Mouse (Mus musculus): ENCODE measurements at regions not wholly inside any gene's neighbourhood (a gene's known extent, or its start where the extent isn't known, plus 50 kb on each side); places are given as distances from the start of the nearest gene placed in this dataset.

DNA sequence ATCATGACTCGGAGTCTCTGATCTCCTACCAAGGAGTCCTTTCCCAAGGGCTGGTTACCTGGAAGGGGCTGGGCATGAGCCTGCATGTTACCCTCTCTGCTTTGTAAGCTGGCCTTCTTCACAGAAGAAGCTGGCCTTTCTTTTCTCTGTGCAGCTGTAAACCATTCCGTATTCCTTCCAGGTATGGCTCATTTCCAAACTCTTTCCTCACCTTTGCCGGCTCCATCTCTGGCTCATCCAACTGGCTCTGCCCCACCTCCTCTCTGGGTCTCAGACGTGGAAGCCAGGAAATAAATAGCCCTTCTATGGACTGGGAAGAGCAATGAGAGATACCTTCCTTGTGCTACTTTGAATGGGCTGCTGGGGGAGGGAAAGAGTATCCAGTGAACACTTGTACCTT, 163.0 kb downstream of the Pik3r1 start:
- no peak overlapping the region for H3K27ac ChIP-seq (ENCODE audit: low read depth, low read length)
- H3K36me3 ChIP-seq (ENCODE audit: control insufficient read depth, insufficient read depth, low read length) = no peaks in the 10 kb centered on the region
- WGBS = 80% methylated on average over 4 of the region's 4 CpGs
- no peak for ATAC-seq (ENCODE audit: low FRiP score, low TSS enrichment)
- H3K9ac ChIP-seq (ENCODE audit: low read depth, low read length) = no peak overlapping the region
- H3K4me3 ChIP-seq (ENCODE audit: low read length) = no peak overlapping the region
- H3K9me3 ChIP-seq (ENCODE audit: control insufficient read depth, low read length) = no peaks in the 10 kb centered on the region
- no peaks in the 10 kb centered on the region for H3K27me3 ChIP-seq (ENCODE audit: control insufficient read depth, insufficient read depth, low read length)
- no peak overlapping the region for H3K4me2 ChIP-seq (replicated peaks; ENCODE audit: low read depth, low read length)
- H3K4me1 ChIP-seq (ENCODE audit: control insufficient read depth, insufficient read depth, low read length) = no peaks in the 10 kb centered on the region

DNA sequence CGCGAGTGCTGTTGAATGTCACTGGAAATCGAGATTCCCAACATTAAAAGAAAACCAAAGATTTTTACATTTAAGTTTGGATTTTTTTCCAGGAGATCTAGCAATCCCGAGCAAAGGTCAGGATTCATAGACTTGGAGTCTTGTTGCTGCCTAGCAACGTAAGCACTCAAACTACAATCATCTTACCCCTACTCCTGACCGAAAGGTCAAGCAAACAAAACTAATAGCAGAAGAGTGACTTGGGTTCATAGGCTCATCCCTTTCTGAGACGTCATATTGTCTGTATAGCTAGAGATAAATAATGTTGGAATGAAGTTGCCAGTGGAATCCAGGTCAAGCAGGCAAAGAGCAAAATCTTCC, 169.9 kb downstream of the Pik3r1 start:
- ATAC-seq (ENCODE audit: low FRiP score, low TSS enrichment) = no peak
- no peaks in the 10 kb centered on the region for H3K4me1 ChIP-seq (ENCODE audit: control insufficient read depth, insufficient read depth, low read length)

DNA sequence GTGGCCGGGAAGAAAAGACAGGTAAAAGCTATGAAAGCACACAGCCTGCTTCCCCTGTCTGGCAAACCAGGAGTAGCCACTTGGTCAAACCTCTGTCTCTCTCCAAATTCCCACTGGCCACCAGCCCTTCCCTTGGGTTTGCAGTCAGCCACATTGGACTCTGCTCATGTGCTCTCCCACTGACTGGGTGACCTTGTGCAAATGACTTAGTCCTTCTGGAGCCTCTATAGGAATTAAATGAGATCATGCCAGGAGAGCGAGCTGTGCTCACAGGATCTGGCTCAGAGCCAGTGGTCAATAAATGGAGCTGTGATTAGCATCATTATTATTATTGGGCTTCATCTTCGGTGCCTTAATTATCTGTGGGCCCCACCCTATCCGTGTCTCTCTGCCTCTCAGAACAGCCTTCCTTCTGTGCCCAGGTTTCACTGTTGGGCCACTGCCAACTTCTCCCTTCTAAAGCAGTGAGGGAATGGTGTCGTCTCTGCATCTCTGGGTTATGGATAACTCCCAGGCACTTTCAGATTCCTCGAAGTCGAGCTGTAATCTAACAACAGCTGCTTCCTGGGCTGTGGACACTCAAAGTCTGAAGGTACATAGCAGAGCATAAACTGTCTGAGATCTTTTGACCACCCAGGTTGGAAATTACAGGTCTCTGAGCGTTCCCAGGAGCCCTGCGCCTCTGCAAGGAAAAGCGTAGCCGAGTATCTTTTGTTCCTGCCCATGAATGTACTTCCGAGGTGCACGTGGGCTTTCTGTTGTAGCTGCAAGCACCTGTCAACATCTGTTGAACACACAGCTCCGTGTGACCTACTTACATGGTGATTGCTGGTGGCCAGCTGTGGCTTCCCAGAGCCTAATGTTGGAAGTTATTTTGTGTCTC, 170.5 kb downstream of the Pik3r1 start:
- H3K27me3 ChIP-seq (ENCODE audit: control insufficient read depth, insufficient read depth, low read length) = no peaks in the 10 kb centered on the region
- H3K4me3 ChIP-seq (ENCODE audit: low read length) = no peak overlapping the region
- H3K9ac ChIP-seq (ENCODE audit: low read depth, low read length) = no peak overlapping the region
- H3K9me3 ChIP-seq (ENCODE audit: control insufficient read depth, low read length) = no peaks in the 10 kb centered on the region
- no peak overlapping the region for H3K27ac ChIP-seq (ENCODE audit: low read depth, low read length)
- ATAC-seq (ENCODE audit: low FRiP score, low TSS enrichment) = no peak
- 77% methylated on average over 14 of the region's 14 CpGs for WGBS
- no peaks in the 10 kb centered on the region for H3K4me1 ChIP-seq (ENCODE audit: control insufficient read depth, insufficient read depth, low read length)
- H3K36me3 ChIP-seq (ENCODE audit: control insufficient read depth, insufficient read depth, low read length) = no peaks in the 10 kb centered on the region
- no peak overlapping the region for H3K4me2 ChIP-seq (replicated peaks; ENCODE audit: low read depth, low read length)

More for the DNA sequence above, 169.9 kb downstream of the Pik3r1 start:
- Histone ChIP-seq H3K4me3 (ENCODE audit: low read length) (no peak overlapping the region), H3K4me2 (replicated peaks; ENCODE audit: low read depth, low read length) (no peak overlapping the region), H3K9me3 (ENCODE audit: control insufficient read depth, low read length) (no peaks in the 10 kb centered on the region), H3K27me3 (ENCODE audit: control insufficient read depth, insufficient read depth, low read length) (no peaks in the 10 kb centered on the region), H3K27ac (ENCODE audit: low read depth, low read length) (no peak overlapping the region), H3K9ac (ENCODE audit: low read depth, low read length) (no peak overlapping the region), H3K36me3 (ENCODE audit: control insufficient read depth, insufficient read depth, low read length) (no peaks in the 10 kb centered on the region)
- WGBS = 77% methylated on average over 7 of the region's 7 CpGs

GRCm38 (mm10) chr13:101594511-101595175, 173.4 kb downstream of the Pik3r1 start:
- no peak overlapping the region for H3K4me3 ChIP-seq (ENCODE audit: low read length)
- no peaks in the 10 kb centered on the region for H3K27me3 ChIP-seq (ENCODE audit: control insufficient read depth, insufficient read depth, low read length)
- 87% methylated on average over 11 of the region's 11 CpGs for WGBS
- H3K4me2 ChIP-seq (replicated peaks; ENCODE audit: low read depth, low read length) = no peak overlapping the region
- H3K9ac ChIP-seq (ENCODE audit: low read depth, low read length) = no peak overlapping the region
- H3K9me3 ChIP-seq (ENCODE audit: control insufficient read depth, low read length) = no peaks in the 10 kb centered on the region
- no peaks in the 10 kb centered on the region for H3K4me1 ChIP-seq (ENCODE audit: control insufficient read depth, insufficient read depth, low read length)
- no peaks in the 10 kb centered on the region for H3K36me3 ChIP-seq (ENCODE audit: control insufficient read depth, insufficient read depth, low read length)
- ATAC-seq (ENCODE audit: low FRiP score, low TSS enrichment) = no peak
- H3K27ac ChIP-seq (ENCODE audit: low read depth, low read length) = no peak overlapping the region

DNA sequence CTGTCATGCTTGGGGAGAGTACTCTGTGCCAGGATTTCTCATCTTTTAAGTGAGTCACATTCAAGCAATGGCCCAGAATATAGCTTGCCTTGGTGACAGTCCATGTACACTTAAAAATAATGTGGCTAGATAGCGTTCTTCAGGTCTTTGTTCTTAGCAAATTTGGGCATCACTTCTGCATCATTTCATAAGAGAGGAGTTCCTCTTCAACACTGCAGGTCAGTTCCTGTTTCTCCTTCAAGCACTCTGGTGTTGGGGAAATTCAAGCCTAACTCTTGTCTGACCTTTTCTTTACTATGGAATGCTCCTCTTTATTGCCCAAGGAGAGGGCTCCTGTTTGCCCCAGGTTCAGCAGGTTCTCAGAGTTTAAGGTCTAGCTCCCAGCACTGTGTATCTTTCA, 175.7 kb downstream of the Pik3r1 start:
- H3K4me1 ChIP-seq (ENCODE audit: control insufficient read depth, insufficient read depth, low read length) = no peaks in the 10 kb centered on the region
- H3K9me3 ChIP-seq (ENCODE audit: control insufficient read depth, low read length) = no peaks in the 10 kb centered on the region
- 87% methylated on average over 1 of the region's 1 CpGs for WGBS
- H3K4me3 ChIP-seq (ENCODE audit: low read length) = no peak overlapping the region
- no peak overlapping the region for H3K4me2 ChIP-seq (replicated peaks; ENCODE audit: low read depth, low read length)
- no peaks in the 10 kb centered on the region for H3K27me3 ChIP-seq (ENCODE audit: control insufficient read depth, insufficient read depth, low read length)
- H3K36me3 ChIP-seq (ENCODE audit: control insufficient read depth, insufficient read depth, low read length) = no peaks in the 10 kb centered on the region
- ATAC-seq (ENCODE audit: low FRiP score, low TSS enrichment) = no peak
- H3K9ac ChIP-seq (ENCODE audit: low read depth, low read length) = no peak overlapping the region
- H3K27ac ChIP-seq (ENCODE audit: low read depth, low read length) = no peak overlapping the region

DNA sequence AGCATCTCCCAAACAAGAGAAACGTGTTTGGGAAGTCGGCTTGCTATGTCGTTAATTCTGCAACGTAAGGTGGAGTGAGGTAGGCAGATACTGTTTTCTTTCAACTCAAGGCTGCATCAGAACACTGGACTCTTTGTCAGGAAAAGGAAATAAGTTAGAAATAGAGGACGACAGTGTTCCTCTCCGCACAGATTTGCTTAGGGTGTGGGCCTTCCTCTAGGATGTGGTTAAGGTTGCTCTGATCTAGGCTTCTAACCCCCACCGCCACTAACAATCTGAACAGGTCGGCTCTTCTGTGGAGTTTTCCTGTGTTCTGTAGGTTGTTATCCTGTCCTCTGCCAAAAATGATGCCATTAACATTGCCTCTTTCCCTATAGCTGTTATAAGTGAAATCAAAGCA, 179.1 kb downstream of the Pik3r1 start:
- Histone ChIP-seq H3K36me3 (ENCODE audit: control insufficient read depth, insufficient read depth, low read length) (no peaks in the 10 kb centered on the region), H3K4me3 (ENCODE audit: low read length) (no peak overlapping the region), H3K4me2 (replicated peaks; ENCODE audit: low read depth, low read length) (no peak overlapping the region), H3K27me3 (ENCODE audit: control insufficient read depth, insufficient read depth, low read length) (no peaks in the 10 kb centered on the region), H3K4me1 (ENCODE audit: control insufficient read depth, insufficient read depth, low read length) (no peaks in the 10 kb centered on the region), H3K9ac (ENCODE audit: low read depth, low read length) (no peak overlapping the region), H3K9me3 (ENCODE audit: control insufficient read depth, low read length) (no peaks in the 10 kb centered on the region), H3K27ac (ENCODE audit: low read depth, low read length) (no peak overlapping the region)
- 75% methylated on average over 8 of the region's 8 CpGs for WGBS
- ATAC-seq (ENCODE audit: low FRiP score, low TSS enrichment) = no peak

- H3K4me3 ChIP-seq (ENCODE audit: low read length) = no peak overlapping the region
- H3K9ac ChIP-seq (ENCODE audit: low read depth, low read length) = no peak overlapping the region
- no peak for ATAC-seq (ENCODE audit: low FRiP score, low TSS enrichment)
- H3K27me3 ChIP-seq (ENCODE audit: control insufficient read depth, insufficient read depth, low read length) = no peaks in the 10 kb centered on the region
- no peak overlapping the region for H3K27ac ChIP-seq (ENCODE audit: low read depth, low read length)
- no peaks in the 10 kb centered on the region for H3K36me3 ChIP-seq (ENCODE audit: control insufficient read depth, insufficient read depth, low read length)
- H3K4me2 ChIP-seq (replicated peaks; ENCODE audit: low read depth, low read length) = no peak overlapping the region
- 60% methylated on average over 2 of the region's 2 CpGs for WGBS
- H3K9me3 ChIP-seq (ENCODE audit: control insufficient read depth, low read length) = no peaks in the 10 kb centered on the region
- no peaks in the 10 kb centered on the region for H3K4me1 ChIP-seq (ENCODE audit: control insufficient read depth, insufficient read depth, low read length)
Observed at GRCm38 (mm10) chr13:101586787-101587186, 181.2 kb downstream of the Pik3r1 start.

DNA sequence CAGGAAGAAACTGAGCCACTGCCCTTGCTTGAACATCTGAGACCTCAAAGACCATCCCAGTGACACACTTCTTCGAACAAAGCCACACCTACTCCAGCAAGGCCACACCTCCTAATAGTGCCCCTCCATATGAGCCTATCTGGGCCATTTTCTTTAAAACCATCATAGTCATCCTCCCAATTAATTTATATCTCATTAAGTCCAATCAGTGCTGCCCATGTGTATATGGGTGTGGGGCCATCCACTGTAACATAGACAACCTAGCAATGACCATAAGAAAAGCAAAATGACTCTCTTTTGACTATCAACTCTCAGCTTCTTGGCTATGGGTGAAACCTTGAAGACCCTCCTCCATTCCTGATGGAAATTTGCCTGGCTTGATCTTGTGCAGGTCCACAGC, 191.5 kb downstream of the Pik3r1 start:
- Histone ChIP-seq H3K4me3 (ENCODE audit: low read length) (no peak overlapping the region), H3K9ac (ENCODE audit: low read depth, low read length) (no peak overlapping the region), H3K27ac (ENCODE audit: low read depth, low read length) (no peak overlapping the region), H3K4me2 (replicated peaks; ENCODE audit: low read depth, low read length) (no peak overlapping the region), H3K4me1 (ENCODE audit: control insufficient read depth, insufficient read depth, low read length) (no peaks in the 10 kb centered on the region), H3K36me3 (ENCODE audit: control insufficient read depth, insufficient read depth, low read length) (no peaks in the 10 kb centered on the region), H3K27me3 (ENCODE audit: control insufficient read depth, insufficient read depth, low read length) (no peaks in the 10 kb centered on the region), H3K9me3 (ENCODE audit: control insufficient read depth, low read length) (no peaks in the 10 kb centered on the region)
- no peak for ATAC-seq (ENCODE audit: low FRiP score, low TSS enrichment)
- 90% methylated on average over 1 of the region's 1 CpGs for WGBS

DNA sequence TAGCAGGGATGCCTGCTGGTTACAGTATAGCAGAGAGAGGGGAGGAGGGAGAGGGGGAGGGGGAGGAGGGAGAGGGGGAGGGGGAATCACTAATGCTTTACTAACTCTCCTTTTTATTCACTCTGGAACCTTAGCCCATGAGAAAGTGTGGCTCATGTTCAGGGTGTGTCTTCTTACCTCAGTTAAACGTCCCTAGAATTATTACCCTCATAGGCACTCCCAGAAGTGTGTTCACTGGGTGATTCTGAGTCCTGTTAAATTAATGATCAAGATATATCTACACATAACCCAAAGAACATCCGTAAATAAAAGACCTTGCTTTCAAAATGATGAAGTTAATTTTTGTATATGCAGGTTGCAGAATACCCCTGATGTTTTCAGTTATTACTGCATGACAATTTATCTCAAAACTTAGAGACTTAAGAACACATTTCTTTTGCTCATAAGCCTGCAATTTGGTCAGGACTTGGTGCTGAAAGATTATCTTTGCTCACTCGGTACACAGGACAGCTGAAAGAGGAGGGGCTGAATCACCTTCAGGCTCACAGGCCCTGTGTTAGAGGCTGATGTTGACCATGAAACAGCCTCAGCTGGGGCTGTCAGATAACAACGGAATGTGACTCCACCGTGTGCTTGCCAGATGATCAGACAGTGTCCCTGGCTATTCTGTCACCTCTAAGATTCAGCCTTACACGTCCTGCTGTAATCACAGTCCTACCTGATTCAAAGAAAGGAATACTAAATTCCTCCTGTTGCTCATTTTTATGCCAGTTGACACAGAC, 195.0 kb downstream of the Pik3r1 start:
- H3K27ac ChIP-seq (ENCODE audit: low read depth, low read length) = no peak overlapping the region
- no peak for ATAC-seq (ENCODE audit: low FRiP score, low TSS enrichment)
- 72% methylated on average over 6 of the region's 6 CpGs for WGBS

More for the DNA sequence above, 195.0 kb downstream of the Pik3r1 start:
- H3K4me1 ChIP-seq (ENCODE audit: control insufficient read depth, insufficient read depth, low read length) = no peaks in the 10 kb centered on the region
- H3K4me3 ChIP-seq (ENCODE audit: low read length) = no peak overlapping the region
- no peak overlapping the region for H3K4me2 ChIP-seq (replicated peaks; ENCODE audit: low read depth, low read length)
- no peaks in the 10 kb centered on the region for H3K27me3 ChIP-seq (ENCODE audit: control insufficient read depth, insufficient read depth, low read length)
- no peaks in the 10 kb centered on the region for H3K36me3 ChIP-seq (ENCODE audit: control insufficient read depth, insufficient read depth, low read length)
- H3K9me3 ChIP-seq (ENCODE audit: control insufficient read depth, low read length) = no peaks in the 10 kb centered on the region
- no peak overlapping the region for H3K9ac ChIP-seq (ENCODE audit: low read depth, low read length)
